Mouse (Mus musculus) heart, embryonic 16.5 days (tissue): ENCODE measurements around the gene Hbb-bh1. TPM values are rescaled to one million over a fixed set of nuclear protein-coding genes. Genes with fewer than 3 reads are reported as not detected.
"Not testable (repeated sequence)": the region's sequence is repeated elsewhere in the genome, so short reads cannot be mapped to it uniquely, and the experiment has no call there.

ENCODE experiments used
- ATAC-seq: fragments of 200-750 bp; cut with Nextera tagmentation; replicated peaks from 2 replicates; pipeline ENCODE4 v1.8.0; 2017; ENCODE audit warnings: moderate number of reproducible peaks; ENCODE audit not compliant: insufficient read depth, low FRiP score; ENCODE audit errors: extremely low read depth
- H3K27ac ChIP-seq: fragments of 300-500 bp; sonication (generic); 2 replicates; pipeline ENCODE4 v1.5.1; 2014; ENCODE audit warnings: mild to moderate bottlenecking, low read length, control low read depth, moderate library complexity
- H3K27me3 ChIP-seq: fragments of 300-500 bp; sonication (generic); 2 replicates; pipeline ENCODE4 v1.6.1; 2014; ENCODE audit warnings: low read length, mixed read lengths; ENCODE audit not compliant: control insufficient read depth, insufficient read depth
- H3K36me3 ChIP-seq: fragments of 300-500 bp; sonication (generic); 2 replicates; pipeline ENCODE4 v1.6.1; 2014; ENCODE audit not compliant: control insufficient read depth, insufficient read depth
- H3K4me1 ChIP-seq: fragments of 300-500 bp; sonication (generic); 2 replicates; pipeline ENCODE4 v1.6.1; 2014; ENCODE audit warnings: low read length, mixed read lengths; ENCODE audit not compliant: control insufficient read depth, insufficient read depth
- H3K4me2 ChIP-seq: fragments of 300-500 bp; sonication (generic); 2 replicates; pipeline ENCODE4 v1.6.1; 2014; ENCODE audit warnings: low read depth, mild to moderate bottlenecking, control low read depth, low read length
- H3K4me3 ChIP-seq: fragments of 300-500 bp; sonication (generic); 2 replicates; pipeline ENCODE4 v1.5.1; 2014; ENCODE audit warnings: mild to moderate bottlenecking, control low read depth, low read length
- H3K9ac ChIP-seq: fragments of 300-500 bp; sonication (generic); 2 replicates; pipeline ENCODE4 v1.6.1; 2014; ENCODE audit warnings: low read length, control low read depth
- H3K9me3 ChIP-seq: fragments of 300-500 bp; sonication (generic); replicated peaks from 2 replicates; pipeline ENCODE4 v1.6.1; 2016; ENCODE audit warnings: low read length; ENCODE audit not compliant: control insufficient read depth
- WGBS: fragments of 180-500 bp; shearing (Covaris S2); extraction: QIAGEN DNeasy Blood & Tissue Kit; methylation state at CpG from one replicate; pipeline ENCODE4 v1.1.7; 2014; 5-methylcytosine and 5-hydroxymethylcytosine counted together
- polyA plus RNA-seq: library from polyadenylated mRNA; unstranded; fragments of >200 nt; fragmentation: Nextera tagmentation; extraction: Ambion mirVana; gene quantifications from 2 replicates; pipeline ENCODE4 v1.2.1, GENCODE M21; 2015

Gene Hbb-bh1
- polyA plus RNA-seq, 1 experiment from 2014 or later: 2.3 TPM

- H3K4me1 ChIP-seq, H3K9ac ChIP-seq, H3K4me2 ChIP-seq, H3K27ac ChIP-seq, H3K9me3 ChIP-seq, H3K36me3 ChIP-seq, H3K4me3 ChIP-seq, H3K27me3 ChIP-seq, ATAC-seq: not testable (repeated sequence)
- WGBS: no CpG with 5 or more reads among the region's 2 CpGs
Observed at GRCm38 (mm10) chr7:103815085-103815484, 27.9 kb downstream of the Hbb-bh1 start.

- Histone ChIP-seq H3K27ac (no peak within 1 kb of the TSS), H3K4me1 (no peaks in the 10 kb centered on the region), H3K4me2 (no peak within 1 kb of the TSS), H3K4me3 (no peak within 1 kb of the TSS), H3K9me3 (no peaks in the 10 kb centered on the region), H3K36me3 (no peaks in the 10 kb centered on the region), H3K27me3 (no peaks in the 10 kb centered on the region), H3K9ac (no peak within 1 kb of the TSS)
- no peak for ATAC-seq
- WGBS: 80% methylated on average over 3 of the region's 3 CpGs
Observed at GRCm38 (mm10) chr7:103813766-103814165, 29.2 kb downstream of the Hbb-bh1 start, which contains the start of gene Hbb-bt. TSS of gene Hbb-bt (minus strand) at chr7:103813996.

- not testable (repeated sequence) for H3K27ac ChIP-seq, H3K27me3 ChIP-seq, ATAC-seq, H3K36me3 ChIP-seq, H3K4me2 ChIP-seq, H3K9ac ChIP-seq, H3K9me3 ChIP-seq, H3K4me1 ChIP-seq, H3K4me3 ChIP-seq
- WGBS: no CpG with 5 or more reads among the region's 3 CpGs
Observed at GRCm38 (mm10) chr7:103813152-103813551, 29.8 kb downstream of the Hbb-bh1 start.

- Histone ChIP-seq H3K4me1 (no peaks in the 10 kb centered on the region), H3K36me3 (no peaks in the 10 kb centered on the region), H3K4me3 (no peak overlapping the region), H3K27ac (no peak overlapping the region), H3K9me3 (no peaks in the 10 kb centered on the region), H3K4me2 (no peak overlapping the region), H3K27me3 (no peaks in the 10 kb centered on the region), H3K9ac (no peak overlapping the region)
- ATAC-seq: no peak
- WGBS: 44% methylated on average over 1 of the region's 1 CpGs
Observed at GRCm38 (mm10) chr7:103812174-103812573, 30.8 kb downstream of the Hbb-bh1 start.

- Histone ChIP-seq H3K4me2 (no peak overlapping the region), H3K9me3 (no peaks in the 10 kb centered on the region), H3K27me3 (no peaks in the 10 kb centered on the region), H3K4me1 (no peaks in the 10 kb centered on the region), H3K9ac (no peak overlapping the region), H3K36me3 (no peaks in the 10 kb centered on the region), H3K27ac (no peak overlapping the region), H3K4me3 (no peak overlapping the region)
- 50% methylated on average over 1 of the region's 1 CpGs for WGBS
- ATAC-seq: no peak
Observed at GRCm38 (mm10) chr7:103811223-103811845, 31.6 kb downstream of the Hbb-bh1 start.

- H3K4me2 ChIP-seq: no peak overlapping the region
- no peak overlapping the region for H3K27ac ChIP-seq
- ATAC-seq: no peak
- H3K36me3 ChIP-seq: no peaks in the 10 kb centered on the region
- no peak overlapping the region for H3K9ac ChIP-seq
- WGBS: 71% methylated on average over 3 of the region's 3 CpGs
- no peaks in the 10 kb centered on the region for H3K27me3 ChIP-seq
- H3K4me1 ChIP-seq: no peaks in the 10 kb centered on the region
- H3K4me3 ChIP-seq: no peak overlapping the region
- H3K9me3 ChIP-seq: no peaks in the 10 kb centered on the region
Observed at GRCm38 (mm10) chr7:103810746-103811145, 32.2 kb downstream of the Hbb-bh1 start.

GRCm38 (mm10) chr7:103810296-103810695 is 32.7 kb downstream of the Hbb-bh1 start:
- no peaks in the 10 kb centered on the region for H3K36me3 ChIP-seq
- no peaks in the 10 kb centered on the region for H3K9me3 ChIP-seq
- H3K27ac ChIP-seq: no peak overlapping the region
- no peak overlapping the region for H3K4me3 ChIP-seq
- 80% methylated on average over 1 of the region's 1 CpGs for WGBS
- no peak overlapping the region for H3K9ac ChIP-seq
- no peak overlapping the region for H3K4me2 ChIP-seq
- no peaks in the 10 kb centered on the region for H3K4me1 ChIP-seq
- no peak for ATAC-seq
- H3K27me3 ChIP-seq: no peaks in the 10 kb centered on the region

- no peak overlapping the region for H3K4me2 ChIP-seq
- ATAC-seq: no peak
- no peak overlapping the region for H3K9ac ChIP-seq
- H3K4me1 ChIP-seq: no peaks in the 10 kb centered on the region
- H3K4me3 ChIP-seq: no peak overlapping the region
- 48% methylated on average over 1 of the region's 1 CpGs for WGBS
- no peaks in the 10 kb centered on the region for H3K27me3 ChIP-seq
- H3K27ac ChIP-seq: no peak overlapping the region
- no peaks in the 10 kb centered on the region for H3K9me3 ChIP-seq
- H3K36me3 ChIP-seq: no peaks in the 10 kb centered on the region
Observed at GRCm38 (mm10) chr7:103809801-103810155, 33.2 kb downstream of the Hbb-bh1 start.

- 27% methylated on average over 5 of the region's 5 CpGs for whole genome bisulfite sequencing
- Histone ChIP-seq H3K36me3 (no peaks in the 10 kb centered on the region), H3K4me2 (no peak overlapping the region), H3K9ac (no peak overlapping the region), H3K9me3 (no peaks in the 10 kb centered on the region), H3K27me3 (no peaks in the 10 kb centered on the region), H3K27ac (no peak overlapping the region), H3K4me1 (no peaks in the 10 kb centered on the region), H3K4me3 (no peak overlapping the region)
- no peak for ATAC-seq
Observed at GRCm38 (mm10) chr7:103808971-103809800, 33.8 kb downstream of the Hbb-bh1 start.
